Mouse (Mus musculus): ENCODE results near the gene Syt3.

DNA sequence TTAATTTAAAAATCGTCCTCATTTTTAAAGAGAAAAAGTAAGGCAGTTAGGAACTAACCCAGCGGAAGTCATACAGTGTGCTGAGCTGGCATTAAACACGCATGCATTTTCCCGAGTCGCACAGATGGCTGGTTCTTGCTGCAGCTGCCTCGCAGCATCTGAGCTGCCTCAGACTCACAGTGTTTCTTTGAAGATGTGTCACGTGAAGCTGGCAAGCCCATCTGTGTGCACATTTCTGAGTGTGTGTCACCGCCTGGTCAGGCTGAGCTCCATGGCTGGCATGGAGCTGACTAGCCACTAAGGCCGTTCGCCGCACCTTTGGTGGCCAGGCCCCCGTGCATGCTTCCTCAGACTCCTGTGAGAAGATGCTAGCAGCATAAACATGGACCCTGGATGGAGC lies 1.4 kb upstream of the Syt3 start:
- TF ChIP-seq POLR2A (IDR thresholded peaks at IDR 0.05; ENCODE audit: borderline replicate concordance, extremely low read depth, insufficient read depth, insufficient read length, poor library complexity, severe bottlenecking) = no peak
- no peak for TF ChIP-seq CTCF (IDR thresholded peaks at IDR 0.05; ENCODE audit: borderline replicate concordance, extremely low read depth, insufficient read depth, insufficient read length)
